ENCODE assay signal across 24 mouse cellular contexts in the genomic region with DNA sequence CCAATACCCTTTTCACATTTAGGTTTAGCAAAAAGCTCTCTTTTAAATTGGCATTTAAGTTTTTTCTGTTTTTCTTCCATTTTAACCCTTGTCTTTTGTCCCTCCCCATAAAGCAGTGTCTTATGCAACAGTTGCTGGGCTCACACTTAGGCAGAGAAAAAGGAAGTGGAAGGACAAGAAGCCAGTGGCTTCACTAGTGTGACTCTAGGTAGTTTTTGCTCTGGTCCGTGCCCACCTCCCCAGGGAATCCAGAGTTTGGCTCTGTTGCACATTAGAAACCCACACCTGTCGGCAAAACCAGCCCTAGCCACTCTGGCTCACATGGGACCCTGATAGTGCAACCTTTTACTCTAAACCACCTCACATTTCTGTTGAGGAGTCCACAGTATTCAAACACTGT. TPM values are rescaled to one million over a fixed set of nuclear protein-coding genes. Genes with fewer than 3 reads are reported as not detected.
DNase-seq lines count a peak whose midpoint lies in the region; ATAC-seq and TF ChIP-seq lines count a peak whose summit lies in the region.
"Had no signal": no experiment of that assay in that cellular context is flagged by ENCODE, and none has a peak within 500 bp of the region (broad histone marks: within the 10 kb centered on the region; RNA-seq: fewer than 3 reads in every experiment).

No protein-coding gene starts in this region.

- TF ChIP-seq POLR2A in bone marrow macrophage, adult 2 months (IDR thresholded peaks at IDR 0.05; ENCODE audit: borderline replicate concordance, low read depth, low read length): no peak

- H3K27ac ChIP-seq in bone marrow macrophage, adult 2 months (ENCODE audit: insufficient read depth, low read depth, low read length): peak overlapping the region; percentile 57
- H3K27ac ChIP-seq: forebrain, embryonic 13.5 days; hindbrain, embryonic 10.5 days; limb, embryonic 13.5 days; liver, embryonic 13.5 days; lung, embryonic 15.5 days; midbrain, embryonic 15.5 days; neural tube, embryonic 12.5 days had no signal

- no peak overlapping the region for H3K4me3 ChIP-seq in bone marrow macrophage, adult 2 months (ENCODE audit: insufficient read depth, low read length)
- H3K4me3 ChIP-seq: forebrain, embryonic 13.5 days; hindbrain, embryonic 10.5 days; limb, embryonic 13.5 days; liver, embryonic 13.5 days; lung, embryonic 15.5 days; midbrain, embryonic 15.5 days; neural tube, embryonic 12.5 days had no signal

- peak; percentile 2 for DNase-seq in lung, postnatal 25 days (ENCODE audit: low spot score)
- no peak for DNase-seq in lung, postnatal 4 days
- DNase-seq in spleen, postnatal 4 days (ENCODE audit: low spot score in 2 of 2): peak; percentile 59 to 70
- no peak for DNase-seq in right cerebral cortex, postnatal 36 days (ENCODE audit: low spot score in 2 of 2)
- DNase-seq in cerebellum, postnatal 36 days: no peak
- no peak for DNase-seq in gastrocnemius, postnatal 36 days
- DNase-seq: cerebellum, adult 18-20 months; cerebellum, postnatal 14 days; kidney, adult 9 months; kidney, postnatal 25 days; liver, embryonic 13.5 days had no signal

- TF ChIP-seq CTCF in bone marrow macrophage, adult 2 months (IDR thresholded peaks at IDR 0.05; ENCODE audit: low read depth, low read length): no peak

- peaks cover 19% of the 10 kb centered on the region for H3K4me1 ChIP-seq in bone marrow macrophage, adult 2 months (ENCODE audit: control insufficient read depth, insufficient read depth, low read length)
- H3K4me1 ChIP-seq: forebrain, embryonic 13.5 days; hindbrain, embryonic 10.5 days; limb, embryonic 13.5 days; liver, embryonic 13.5 days; lung, embryonic 15.5 days; midbrain, embryonic 15.5 days; neural tube, embryonic 12.5 days had no signal

- intact Hi-C loops in gastrocnemius, postnatal 36 days (cut with DNase I): no loop called here

- ATAC-seq in neutrophil, adult 5-6 weeks (ENCODE audit: extremely low read depth, insufficient number of reproducible peaks, low FRiP score, poor library complexity, severe bottlenecking): peak; percentile 55
- ATAC-seq: forebrain, embryonic 13.5 days; hindbrain, embryonic 16.5 days; intestine, embryonic 16.5 days; midbrain, embryonic 15.5 days; Patski had no signal

RNA-seq across cellular contexts. Expression of a gene that starts 23.6 kb away (rescaled TPM):
- 22.2 and 30.7 TPM in 2 replicates for polyA plus RNA-seq in bone marrow macrophage, adult 2 months (2012; ENCODE audit: insufficient read depth, insufficient read length, missing spikeins)
- 34.7 and 36.4 TPM in 2 replicates for total RNA-seq in neutrophil, adult 5-6 weeks (2017)
- 10 to 100 TPM; 20.4 to 21.7 TPM for total RNA-seq in gastrocnemius, postnatal 36 days (2021)

RNA-seq across cellular contexts. Expression of a gene that starts 35.8 kb away (rescaled TPM):
- 12.3 and 15.4 TPM in 2 replicates for polyA plus RNA-seq in bone marrow macrophage, adult 2 months (2012; ENCODE audit: insufficient read depth, insufficient read length, missing spikeins)
- total RNA-seq in neutrophil, adult 5-6 weeks (2017): 14.0 and 20.1 TPM in 2 replicates
- total RNA-seq in gastrocnemius, postnatal 36 days (2021): 10 to 100 TPM; 42.4 to 46.2 TPM

RNA-seq across cellular contexts. Expression of a gene that starts 43.7 kb away (rescaled TPM):
- polyA plus RNA-seq in bone marrow macrophage, adult 2 months (2012; ENCODE audit: insufficient read depth, insufficient read length, missing spikeins): 0.31 TPM in 1 of 2 replicates, not detected in the other
- total RNA-seq in neutrophil, adult 5-6 weeks (2017): 0.37 and 0.70 TPM in 2 replicates
- not detected for total RNA-seq in gastrocnemius, postnatal 36 days (2021)
- total RNA-seq: gastrocnemius, adult 18-20 months; megakaryocyte-erythroid progenitor cell, adult 5-6 weeks had no signal

Comparison
In these comparisons a context has a peak if more than half of its experiments do, and no peak if none do; other contexts are left out.
1. DNase-seq: peak in lung, postnatal 25 days (single experiment) and spleen, postnatal 4 days (2 of 2); none in lung, postnatal 4 days (0 of 2), right cerebral cortex, postnatal 36 days (0 of 2), cerebellum, postnatal 36 days (0 of 2) and gastrocnemius, postnatal 36 days (0 of 2).